Mouse (Mus musculus): ENCODE data around the gene Slco3a1. TPM values are rescaled to one million over a fixed set of nuclear protein-coding genes. Genes with fewer than 3 reads are reported as not detected.

Slco3a1 gene
- polyA plus RNA-seq, 1 experiment = 1.2 TPM

DNA sequence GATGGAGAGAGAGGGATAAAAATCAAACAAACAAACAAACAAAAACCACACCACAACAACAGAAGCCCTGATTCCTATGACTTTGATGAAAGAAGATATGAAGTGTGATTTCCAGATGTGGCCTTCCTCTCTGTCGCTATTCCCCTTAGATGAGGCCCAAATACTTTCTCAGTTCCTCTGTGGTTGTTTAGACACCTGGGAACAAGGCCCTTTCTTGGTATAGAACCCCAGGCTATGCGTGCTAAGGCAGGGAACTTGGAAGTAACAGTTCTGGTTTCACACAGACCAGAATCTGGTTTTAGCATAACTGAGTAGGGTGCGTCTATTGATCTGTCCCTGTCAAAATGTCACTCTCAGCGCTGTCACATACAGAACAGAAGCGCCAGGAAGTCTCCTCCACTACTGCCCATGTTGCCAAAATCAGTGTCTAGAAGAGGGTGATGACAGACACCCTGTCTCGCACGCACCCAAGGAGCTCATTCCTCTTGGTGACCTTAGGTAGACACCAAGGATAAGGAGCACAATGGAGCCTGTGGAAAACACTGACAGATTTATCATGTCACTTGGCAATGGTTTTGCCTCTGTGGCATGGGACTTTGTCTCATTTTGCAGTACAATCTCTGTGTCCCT lies 23.0 kb downstream of the Slco3a1 start:
- no peaks in the 10 kb centered on the region for H3K9me3 ChIP-seq (replicated peaks; ENCODE audit: control insufficient read depth, insufficient read depth, low read length, poor library complexity, severe bottlenecking)
- no peaks in the 10 kb centered on the region for H3K4me1 ChIP-seq (ENCODE audit: control insufficient read depth, insufficient read depth, low read length)
- H3K4me3 ChIP-seq (ENCODE audit: low read depth, low read length) = no peak overlapping the region
- H3K27ac ChIP-seq (ENCODE audit: insufficient read depth, low read length) = no peak overlapping the region
- TF ChIP-seq CTCF (IDR thresholded peaks at IDR 0.05; ENCODE audit: low read depth, low read length) = no peak
- no peak for TF ChIP-seq EP300 (IDR thresholded peaks at IDR 0.05; ENCODE audit: insufficient read depth, low read depth, low read length)
- TF ChIP-seq POLR2A (IDR thresholded peaks at IDR 0.05; ENCODE audit: insufficient read depth, low read length) = no peak
- no peaks in the 10 kb centered on the region for H3K27me3 ChIP-seq (ENCODE audit: control insufficient read depth, insufficient read depth, low read length, poor library complexity, severe bottlenecking)
- no peaks in the 10 kb centered on the region for H3K36me3 ChIP-seq (ENCODE audit: control insufficient read depth, insufficient read depth, low read length, poor library complexity, severe bottlenecking)
- H3K9ac ChIP-seq (ENCODE audit: low read depth, poor library complexity, severe bottlenecking) = no peak overlapping the region

DNA sequence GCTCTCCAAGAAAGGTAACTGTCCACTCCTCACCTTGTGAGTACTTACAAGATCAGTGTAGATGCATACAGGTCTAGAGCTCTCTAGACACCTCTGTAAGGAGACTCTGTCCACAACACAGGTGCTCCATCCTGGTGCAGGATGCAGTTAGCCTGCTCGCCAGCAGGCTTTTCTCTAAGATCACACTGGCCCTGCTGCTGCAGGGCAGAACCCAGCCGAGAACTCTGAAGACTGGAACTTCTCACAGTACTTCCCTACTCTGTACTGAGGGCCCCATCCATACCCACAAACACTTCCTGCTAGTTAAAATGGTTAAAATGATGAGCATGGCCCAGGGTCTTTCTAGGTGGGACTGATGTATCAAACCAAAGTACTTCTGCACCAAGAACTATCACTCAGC lies 24.7 kb downstream of the Slco3a1 start:
- TF ChIP-seq EP300 (IDR thresholded peaks at IDR 0.05; ENCODE audit: insufficient read depth, low read depth, low read length) (no peak), POLR2A (IDR thresholded peaks at IDR 0.05; ENCODE audit: insufficient read depth, low read length) (no peak), CTCF (IDR thresholded peaks at IDR 0.05; ENCODE audit: low read depth, low read length) (no peak)
- H3K9ac ChIP-seq (ENCODE audit: low read depth, poor library complexity, severe bottlenecking) = no peak overlapping the region
- no peaks in the 10 kb centered on the region for H3K4me1 ChIP-seq (ENCODE audit: control insufficient read depth, insufficient read depth, low read length)
- H3K9me3 ChIP-seq (replicated peaks; ENCODE audit: control insufficient read depth, insufficient read depth, low read length, poor library complexity, severe bottlenecking) = no peaks in the 10 kb centered on the region
- no peaks in the 10 kb centered on the region for H3K27me3 ChIP-seq (ENCODE audit: control insufficient read depth, insufficient read depth, low read length, poor library complexity, severe bottlenecking)
- no peaks in the 10 kb centered on the region for H3K36me3 ChIP-seq (ENCODE audit: control insufficient read depth, insufficient read depth, low read length, poor library complexity, severe bottlenecking)
- H3K27ac ChIP-seq (ENCODE audit: insufficient read depth, low read length) = no peak overlapping the region
- H3K4me3 ChIP-seq (ENCODE audit: low read depth, low read length) = no peak overlapping the region

DNA sequence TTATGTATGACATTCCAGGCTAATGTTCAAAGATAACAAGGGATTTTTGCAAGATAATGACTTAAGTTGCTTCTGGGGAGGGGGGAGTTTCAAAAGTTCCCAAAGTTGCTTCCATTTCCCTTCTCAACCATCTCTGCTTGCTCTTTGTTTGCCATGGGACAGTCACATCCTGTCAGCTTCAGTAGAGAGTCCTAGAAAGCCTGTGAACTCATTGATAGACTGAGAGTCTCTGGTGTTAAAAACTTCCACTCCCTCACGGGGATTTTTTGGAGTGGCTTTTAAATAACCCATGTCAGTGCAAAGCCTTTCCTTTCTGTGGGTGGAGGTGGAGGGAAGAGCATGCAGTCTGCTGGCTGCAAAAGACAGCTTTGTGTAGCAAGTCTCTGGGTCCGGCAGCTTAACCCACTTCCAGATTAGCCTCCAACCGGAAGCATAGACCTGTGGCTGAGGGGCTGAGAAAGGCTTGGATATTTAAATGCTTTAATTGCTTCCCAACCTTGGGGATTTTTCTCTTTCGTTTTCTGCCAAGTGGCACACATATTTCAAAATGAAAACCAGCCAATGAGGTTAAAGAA lies 25.3 kb downstream of the Slco3a1 start:
- no peak overlapping the region for H3K9ac ChIP-seq (ENCODE audit: low read depth, poor library complexity, severe bottlenecking)
- no peaks in the 10 kb centered on the region for H3K9me3 ChIP-seq (replicated peaks; ENCODE audit: control insufficient read depth, insufficient read depth, low read length, poor library complexity, severe bottlenecking)
- no peak overlapping the region for H3K4me3 ChIP-seq (ENCODE audit: low read depth, low read length)
- TF ChIP-seq EP300 (IDR thresholded peaks at IDR 0.05; ENCODE audit: insufficient read depth, low read depth, low read length) = no peak
- no peaks in the 10 kb centered on the region for H3K36me3 ChIP-seq (ENCODE audit: control insufficient read depth, insufficient read depth, low read length, poor library complexity, severe bottlenecking)
- H3K27ac ChIP-seq (ENCODE audit: insufficient read depth, low read length) = no peak overlapping the region
- H3K4me1 ChIP-seq (ENCODE audit: control insufficient read depth, insufficient read depth, low read length) = no peaks in the 10 kb centered on the region
- no peaks in the 10 kb centered on the region for H3K27me3 ChIP-seq (ENCODE audit: control insufficient read depth, insufficient read depth, low read length, poor library complexity, severe bottlenecking)

GRCm38 (mm10) chr7:74528182-74528581 lies 26.4 kb downstream of the Slco3a1 start:
- no peak overlapping the region for H3K9ac ChIP-seq (ENCODE audit: low read depth, poor library complexity, severe bottlenecking)
- H3K4me3 ChIP-seq (ENCODE audit: low read depth, low read length) = no peak overlapping the region
- H3K27ac ChIP-seq (ENCODE audit: insufficient read depth, low read length) = no peak overlapping the region
- H3K9me3 ChIP-seq (replicated peaks; ENCODE audit: control insufficient read depth, insufficient read depth, low read length, poor library complexity, severe bottlenecking) = no peaks in the 10 kb centered on the region
- no peaks in the 10 kb centered on the region for H3K27me3 ChIP-seq (ENCODE audit: control insufficient read depth, insufficient read depth, low read length, poor library complexity, severe bottlenecking)
- no peaks in the 10 kb centered on the region for H3K4me1 ChIP-seq (ENCODE audit: control insufficient read depth, insufficient read depth, low read length)
- H3K36me3 ChIP-seq (ENCODE audit: control insufficient read depth, insufficient read depth, low read length, poor library complexity, severe bottlenecking) = no peaks in the 10 kb centered on the region
- TF ChIP-seq POLR2A (IDR thresholded peaks at IDR 0.05; ENCODE audit: insufficient read depth, low read length) (no peak), CTCF (IDR thresholded peaks at IDR 0.05; ENCODE audit: low read depth, low read length) (no peak), EP300 (IDR thresholded peaks at IDR 0.05; ENCODE audit: insufficient read depth, low read depth, low read length) (no peak)

DNA sequence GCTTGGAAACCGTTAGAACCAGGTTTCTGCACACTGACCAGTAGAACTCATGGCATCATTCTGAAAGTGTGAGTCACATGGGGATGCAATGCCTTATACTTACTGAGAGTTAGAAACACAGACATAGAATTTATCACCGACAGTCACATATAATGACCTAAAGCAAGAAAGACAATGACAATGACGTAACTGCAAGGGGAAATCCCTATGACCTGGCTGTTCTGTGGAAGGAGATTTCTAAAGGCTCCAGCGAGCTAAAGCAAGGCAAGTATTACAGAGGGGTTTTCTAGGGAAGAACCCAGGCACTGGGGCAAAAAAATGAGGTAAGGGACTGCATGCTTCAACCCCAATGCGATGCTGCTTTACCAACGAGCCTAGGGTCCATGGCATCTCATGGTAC lies 26.9 kb downstream of the Slco3a1 start:
- Histone ChIP-seq H3K27ac (ENCODE audit: insufficient read depth, low read length) (no peak overlapping the region), H3K27me3 (ENCODE audit: control insufficient read depth, insufficient read depth, low read length, poor library complexity, severe bottlenecking) (no peaks in the 10 kb centered on the region), H3K9ac (ENCODE audit: low read depth, poor library complexity, severe bottlenecking) (no peak overlapping the region), H3K36me3 (ENCODE audit: control insufficient read depth, insufficient read depth, low read length, poor library complexity, severe bottlenecking) (no peaks in the 10 kb centered on the region), H3K9me3 (replicated peaks; ENCODE audit: control insufficient read depth, insufficient read depth, low read length, poor library complexity, severe bottlenecking) (no peaks in the 10 kb centered on the region), H3K4me1 (ENCODE audit: control insufficient read depth, insufficient read depth, low read length) (no peaks in the 10 kb centered on the region), H3K4me3 (ENCODE audit: low read depth, low read length) (no peak overlapping the region)
- no peak for TF ChIP-seq CTCF (IDR thresholded peaks at IDR 0.05; ENCODE audit: low read depth, low read length)
- no peak for TF ChIP-seq POLR2A (IDR thresholded peaks at IDR 0.05; ENCODE audit: insufficient read depth, low read length)
- TF ChIP-seq EP300 (IDR thresholded peaks at IDR 0.05; ENCODE audit: insufficient read depth, low read depth, low read length) = no peak

GRCm38 (mm10) chr7:74526030-74526429 lies 28.6 kb downstream of the Slco3a1 start:
- H3K9me3 ChIP-seq (replicated peaks; ENCODE audit: control insufficient read depth, insufficient read depth, low read length, poor library complexity, severe bottlenecking) = no peaks in the 10 kb centered on the region
- H3K9ac ChIP-seq (ENCODE audit: low read depth, poor library complexity, severe bottlenecking) = no peak overlapping the region
- TF ChIP-seq POLR2A (IDR thresholded peaks at IDR 0.05; ENCODE audit: insufficient read depth, low read length) (no peak), EP300 (IDR thresholded peaks at IDR 0.05; ENCODE audit: insufficient read depth, low read depth, low read length) (no peak), CTCF (IDR thresholded peaks at IDR 0.05; ENCODE audit: low read depth, low read length) (no peak)
- H3K4me1 ChIP-seq (ENCODE audit: control insufficient read depth, insufficient read depth, low read length) = no peaks in the 10 kb centered on the region
- H3K27ac ChIP-seq (ENCODE audit: insufficient read depth, low read length) = no peak overlapping the region
- H3K36me3 ChIP-seq (ENCODE audit: control insufficient read depth, insufficient read depth, low read length, poor library complexity, severe bottlenecking) = no peaks in the 10 kb centered on the region
- H3K27me3 ChIP-seq (ENCODE audit: control insufficient read depth, insufficient read depth, low read length, poor library complexity, severe bottlenecking) = no peaks in the 10 kb centered on the region
- H3K4me3 ChIP-seq (ENCODE audit: low read depth, low read length) = no peak overlapping the region

Measured in ES-Bruce4 (cell line).